Mouse (Mus musculus): ENCODE measurements at regions not wholly inside any gene's neighbourhood (a gene's known extent, or its start where the extent isn't known, plus 50 kb on each side); places are given as distances from the start of the nearest gene placed in this dataset.

- no peak for DNase-seq (ENCODE audit: low read depth)
Measured at GRCm38 (mm10) chr11:44229996-44230395, 169.9 kb upstream of the Il12b start.

GRCm38 (mm10) chr11:44235456-44235855, 164.4 kb upstream of the Il12b start:
- no peak for DNase-seq (ENCODE audit: low read depth)

DNA sequence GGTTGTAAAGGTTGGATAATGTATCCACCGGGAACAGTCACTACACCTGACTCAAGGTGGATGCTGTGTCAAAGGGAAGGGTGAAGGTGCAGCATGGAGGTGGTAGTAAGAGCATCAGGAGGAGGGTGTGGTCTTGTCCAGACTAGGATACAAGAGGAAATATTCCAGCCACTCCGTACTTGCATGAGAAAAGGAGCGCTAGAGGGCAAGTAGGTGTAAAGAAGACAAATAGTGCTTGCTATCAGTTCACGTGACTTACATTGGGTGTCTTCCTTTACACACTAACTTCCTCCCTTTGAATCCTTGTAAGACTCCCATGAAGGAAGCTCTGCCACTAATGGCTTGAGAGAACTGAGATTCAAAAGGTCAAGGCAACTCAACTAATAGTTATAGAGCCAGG, 161.8 kb upstream of the Il12b start:
- DNase-seq (ENCODE audit: low read depth), result no peak

DNA sequence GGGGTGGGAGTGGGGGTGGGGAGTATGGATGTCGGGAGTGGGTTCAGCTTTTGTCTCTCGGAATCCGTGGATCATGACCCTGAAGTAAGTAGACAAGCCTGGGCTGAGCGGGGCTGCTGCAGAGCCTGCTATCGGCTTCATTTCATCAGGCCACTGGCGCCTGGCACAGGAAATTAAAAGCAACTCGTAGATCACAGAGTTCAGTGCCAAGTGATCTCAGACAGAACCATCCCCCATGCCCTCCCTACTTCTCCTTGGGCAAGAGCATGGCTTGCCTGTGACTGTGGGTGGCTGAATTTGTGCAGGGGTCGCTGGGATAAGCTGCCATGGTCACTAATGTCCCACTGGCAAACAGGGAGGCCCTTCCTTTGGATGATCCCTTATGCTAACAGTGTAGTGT, 161.3 kb upstream of the Il12b start:
- no peak for DNase-seq (ENCODE audit: low read depth)

- no peak for DNase-seq (ENCODE audit: low read depth)
Measured at GRCm38 (mm10) chr11:44243184-44243583, 156.7 kb upstream of the Il12b start.

DNA sequence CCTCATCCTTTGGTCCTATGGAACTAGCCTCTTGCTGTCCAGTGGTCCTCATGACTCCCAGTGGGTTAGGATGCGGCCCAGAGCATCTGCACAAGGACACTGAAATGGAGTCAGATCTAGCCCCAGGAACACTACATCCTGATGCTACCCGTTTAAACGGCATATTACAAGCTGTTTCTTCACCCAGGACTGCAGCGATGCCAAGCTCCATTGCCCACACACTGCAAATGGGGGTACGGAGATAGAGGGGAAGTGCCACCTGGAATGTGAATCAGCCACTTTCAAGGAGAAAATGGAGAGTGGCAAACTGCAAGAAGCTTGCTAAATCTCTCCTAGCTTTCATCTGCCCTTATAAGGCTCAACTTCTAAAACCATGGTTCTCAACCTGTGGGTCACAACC, 148.0 kb upstream of the Il12b start:
- DNase-seq (ENCODE audit: low read depth), result no peak

GRCm38 (mm10) chr11:44260376-44261111, 139.3 kb upstream of the Il12b start:
- DNase-seq (ENCODE audit: low read depth), result no peak

- DNase-seq (ENCODE audit: low read depth), result no peak
Measured at GRCm38 (mm10) chr11:44261657-44262056, 138.2 kb upstream of the Il12b start.

GRCm38 (mm10) chr11:44262571-44262970, 137.3 kb upstream of the Il12b start:
- no peak for DNase-seq (ENCODE audit: low read depth)

DNA sequence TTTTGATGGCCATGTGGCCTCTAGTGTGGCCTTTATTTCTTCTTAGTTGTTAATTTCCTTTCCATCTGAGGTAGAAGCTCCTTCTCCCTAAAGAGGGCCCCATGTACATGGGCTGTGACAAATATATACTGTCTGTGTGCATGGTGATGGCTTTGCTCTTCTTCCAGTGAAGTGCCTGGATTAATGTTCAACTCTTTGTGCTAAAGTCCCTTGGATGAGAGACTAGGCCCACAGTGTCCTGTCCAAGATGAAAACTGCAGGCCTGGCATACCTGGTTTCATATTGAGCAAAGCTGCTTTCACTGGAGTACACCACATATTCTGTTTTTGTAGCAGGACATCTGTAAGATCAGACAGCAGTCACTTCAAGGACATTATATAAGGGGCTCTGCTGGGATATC, 127.6 kb upstream of the Il12b start:
- DNase-seq (ENCODE audit: low read depth), result no peak

DNA sequence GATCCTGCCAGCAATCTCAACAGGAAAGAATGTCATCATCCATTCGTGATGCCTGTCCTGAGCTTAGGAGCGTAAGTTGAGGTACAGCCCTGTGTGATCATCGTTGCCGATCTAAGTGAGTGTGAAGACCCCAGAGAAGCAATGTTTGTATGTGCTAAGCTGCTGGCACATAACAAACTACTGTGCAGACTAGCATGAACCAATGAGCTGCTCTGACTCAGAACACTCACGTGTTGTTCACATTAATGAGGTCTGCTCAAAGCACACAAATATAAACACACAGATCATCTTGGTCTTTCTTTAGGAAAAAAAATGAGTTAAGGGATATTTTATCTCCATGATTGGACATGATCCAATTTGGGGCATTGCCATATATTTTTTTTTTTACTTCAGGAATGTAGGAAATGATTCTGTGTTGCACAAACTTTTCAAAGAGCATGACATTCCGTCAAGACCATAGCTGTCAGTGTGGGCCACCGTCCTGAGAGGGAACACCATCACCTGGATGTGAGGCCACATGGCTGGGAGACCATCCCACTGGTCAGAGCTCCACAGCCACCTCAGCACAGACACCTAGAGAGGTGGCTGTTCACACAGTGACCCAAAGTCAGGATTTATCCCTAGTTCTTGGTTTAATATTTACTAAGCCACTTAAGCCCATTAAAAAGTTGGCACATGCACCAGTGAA, 121.2 kb upstream of the Il12b start:
- DNase-seq (ENCODE audit: low read depth), result no peak

GRCm38 (mm10) chr11:44285961-44286360, 113.9 kb upstream of the Il12b start:
- DNase-seq (ENCODE audit: low read depth), result no peak

- no peak for DNase-seq (ENCODE audit: low read depth)
Measured at GRCm38 (mm10) chr11:44288825-44289224, 111.0 kb upstream of the Il12b start.

DNA sequence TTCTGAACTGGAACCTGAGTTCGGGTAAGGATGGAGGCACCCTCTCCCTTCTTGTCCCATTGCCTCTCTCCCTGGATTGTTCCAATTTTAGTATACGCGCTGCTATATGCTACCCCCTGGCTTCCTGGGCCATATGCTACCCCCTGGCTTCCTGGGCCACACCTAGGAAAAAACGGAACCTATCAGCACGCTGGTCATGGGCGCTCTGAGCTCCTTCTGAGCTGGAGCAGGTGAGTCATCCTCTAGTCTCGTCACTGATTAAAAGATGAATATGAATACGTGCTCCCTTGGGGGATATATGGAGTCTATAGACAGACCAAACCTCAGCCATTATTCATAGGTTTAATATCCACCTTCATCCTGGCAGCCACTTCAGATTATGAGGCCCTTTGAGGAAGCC, 96.1 kb upstream of the Il12b start:
- no peak for DNase-seq (ENCODE audit: low read depth)

DNA sequence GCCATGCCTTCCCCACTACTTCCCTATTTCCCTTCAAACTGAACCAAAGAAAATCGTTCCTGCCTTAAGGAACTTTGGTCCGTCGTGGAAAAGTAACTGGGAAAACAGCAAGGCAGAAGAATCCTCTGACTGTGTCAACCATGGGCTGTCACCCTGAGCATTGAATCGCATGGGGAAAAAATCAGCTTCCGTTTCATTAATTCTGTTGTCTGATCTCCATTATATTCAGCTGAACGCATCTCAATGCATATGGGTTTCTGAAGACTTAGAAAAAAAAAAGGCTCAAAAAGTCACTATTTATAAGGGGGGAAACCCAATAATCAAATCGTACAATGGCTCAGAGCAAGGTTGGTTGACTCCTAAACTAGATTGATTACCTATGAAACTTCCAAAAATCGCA, 83.8 kb upstream of the Il12b start:
- no peak for DNase-seq (ENCODE audit: low read depth)

DNA sequence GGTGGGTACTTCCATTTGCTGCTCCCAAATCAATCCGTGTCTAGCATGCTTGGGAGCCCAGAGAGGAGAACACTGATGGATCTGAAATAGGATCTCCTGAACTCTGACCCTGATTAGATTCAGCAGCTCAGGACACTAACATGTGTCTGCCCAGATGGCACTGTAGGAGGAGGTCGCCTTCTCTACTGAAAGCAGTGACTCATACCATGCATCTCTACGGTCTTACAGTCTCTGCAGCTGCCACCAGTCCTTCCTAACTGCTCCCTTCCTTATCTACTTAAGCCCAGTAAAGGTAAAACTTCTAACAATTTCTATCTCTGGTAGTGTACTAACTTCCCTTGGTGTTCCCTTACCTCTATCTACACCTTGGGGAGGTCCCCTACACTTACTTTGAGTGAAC, 80.7 kb upstream of the Il12b start:
- DNase-seq (ENCODE audit: low read depth), result no peak

DNA sequence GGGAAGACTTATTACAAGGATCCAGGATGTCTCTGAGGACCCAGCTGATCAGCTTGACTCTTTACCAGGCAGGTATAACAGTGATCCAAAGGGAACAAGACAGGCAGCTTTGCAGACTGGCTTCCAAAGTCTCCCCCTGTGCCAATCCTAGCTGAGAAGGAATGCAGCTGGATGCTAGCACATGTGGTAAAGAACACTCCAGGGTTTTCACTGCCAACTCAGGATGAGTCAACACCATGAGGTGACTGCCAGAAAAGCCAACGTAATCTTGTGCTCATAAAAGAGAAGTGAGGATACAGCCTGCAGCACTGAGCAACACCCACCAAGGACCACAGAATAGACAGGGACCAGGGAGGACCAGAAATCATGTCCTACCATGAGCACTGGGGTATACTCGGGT, 76.5 kb upstream of the Il12b start:
- no peak for DNase-seq (ENCODE audit: low read depth)

DNA sequence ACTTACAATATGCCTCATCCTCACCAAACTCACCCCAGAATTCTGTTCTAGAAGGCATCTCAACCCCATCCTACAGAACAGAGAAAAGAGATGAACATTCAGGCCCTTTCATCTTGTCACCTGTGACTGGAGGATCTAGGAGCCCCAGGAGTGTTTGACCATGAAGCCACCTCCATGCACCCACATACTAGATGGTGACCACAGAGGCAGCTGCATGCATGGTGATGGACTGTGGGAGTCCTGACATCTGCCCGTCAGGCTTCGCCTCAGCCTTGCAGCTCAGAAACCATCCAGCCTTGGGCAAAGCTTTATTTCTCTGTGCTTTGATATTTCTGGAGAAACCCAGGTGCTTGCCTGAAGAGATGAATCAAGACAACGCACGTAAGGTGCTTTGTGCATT, 74.8 kb upstream of the Il12b start:
- no peak for DNase-seq (ENCODE audit: low read depth)

DNA sequence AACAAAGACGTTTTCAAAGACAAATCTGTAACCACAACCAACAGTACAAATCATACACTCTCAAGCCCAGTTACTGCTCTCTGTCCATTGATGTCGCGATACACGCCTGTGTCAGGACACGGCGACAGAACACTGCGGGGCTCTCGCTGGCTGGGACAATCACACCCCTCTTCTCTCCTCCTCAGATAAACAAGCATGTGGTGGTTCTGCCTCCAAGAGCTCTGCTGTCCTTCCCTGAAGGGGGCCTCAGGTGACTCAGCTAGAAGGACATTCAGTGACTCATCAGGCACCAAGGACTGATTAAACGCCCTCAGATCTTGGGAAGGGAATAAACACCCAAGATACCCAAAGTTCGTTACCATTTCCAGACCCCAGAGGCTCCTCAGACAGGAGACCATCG, 74.3 kb upstream of the Il12b start:
- DNase-seq (ENCODE audit: low read depth), result no peak

DNA sequence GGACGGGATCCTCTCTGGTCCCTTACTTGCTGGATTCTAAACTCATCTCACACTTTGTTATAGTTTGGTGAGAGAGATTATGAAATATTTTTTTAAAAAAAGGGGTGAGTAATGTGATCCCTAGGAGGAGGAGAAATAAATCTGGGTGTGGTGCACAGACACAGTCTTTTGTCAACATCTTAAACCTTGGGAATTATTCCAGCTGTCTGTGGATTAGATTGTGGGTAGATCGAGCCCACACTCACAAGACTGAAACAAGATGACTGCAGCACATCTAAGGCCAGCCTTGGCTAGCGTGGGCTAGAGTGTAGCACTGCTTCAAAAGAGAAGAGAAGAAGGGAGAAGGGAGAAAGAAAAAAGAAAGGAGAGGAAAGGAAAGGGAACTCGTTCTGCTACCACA, 70.4 kb upstream of the Il12b start:
- no peak for DNase-seq (ENCODE audit: low read depth)

DNA sequence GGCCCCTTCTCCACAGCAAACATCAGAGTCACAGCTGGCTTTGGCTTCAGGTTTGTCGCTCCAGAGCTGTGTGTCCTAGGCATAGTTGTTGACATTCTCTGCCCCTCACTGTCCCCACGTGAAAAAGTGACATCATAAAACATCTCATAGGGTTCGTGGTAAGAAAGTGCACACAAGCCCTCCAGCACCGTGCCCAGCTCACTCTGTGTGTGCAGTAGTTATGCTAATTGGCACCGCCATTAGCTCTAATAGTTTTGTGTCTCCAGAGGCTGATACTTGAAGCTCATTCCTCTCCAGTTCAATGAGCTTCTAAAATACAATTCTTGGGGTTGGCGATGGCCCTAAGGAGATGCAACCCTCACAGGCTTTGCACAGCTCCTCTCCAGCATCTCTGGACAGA, 69.4 kb upstream of the Il12b start:
- DNase-seq (ENCODE audit: low read depth), result no peak

GRCm38 (mm10) chr11:44330851-44331773, 68.8 kb upstream of the Il12b start:
- DNase-seq (ENCODE audit: low read depth), result peak; percentile 78

DNA sequence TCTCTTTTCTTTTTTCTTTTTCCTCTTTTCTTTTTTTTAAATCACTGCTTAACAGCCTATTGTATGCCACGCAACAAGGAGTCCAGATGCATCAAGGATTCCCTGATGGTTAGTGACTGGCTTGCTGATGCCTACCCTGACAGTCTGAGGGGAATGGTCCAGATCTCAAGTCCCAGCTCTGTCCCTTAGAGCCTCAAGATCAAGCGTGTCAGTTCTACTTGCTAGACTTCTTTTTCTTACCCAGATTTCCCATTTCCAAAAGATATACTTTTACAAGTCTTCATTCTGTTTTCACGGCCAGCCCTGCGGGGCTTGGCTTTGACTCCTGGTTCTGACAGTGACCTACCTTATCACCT, 68.1 kb upstream of the Il12b start:
- no peak for DNase-seq (ENCODE audit: low read depth)

All from naive thymus-derived CD4-positive, alpha-beta T cell, adult 2 months (primary cell).